Mouse (Mus musculus) lung, postnatal 0 days (tissue): ENCODE results near the gene Gm26558.

ENCODE experiments used
- CTCF ChIP-seq: IDR thresholded peaks from 2 replicates; pipeline ENCODE4 v1.5.1; 2016; ENCODE audit warnings: antibody characterized with exemption, mild to moderate bottlenecking
- EP300 ChIP-seq: IDR thresholded peaks from 2 replicates; pipeline ENCODE4 v1.6.1; 2016; ENCODE audit warnings: antibody characterized with exemption, mild to moderate bottlenecking, control low read depth

- TF ChIP-seq CTCF = peak; percentile 23; the same call in 1 of the 2 replicates
- TF ChIP-seq EP300 = no peak
These were observed 20.9 kb downstream of the Gm26558 start for GRCm38 (mm10) chr2:70640968-70641367.
